Mouse (Mus musculus): ENCODE measurements around the gene Hey2. TPM values are rescaled to one million over a fixed set of nuclear protein-coding genes. Genes with fewer than 3 reads are reported as not detected.

The Hey2 gene
- total RNA-seq, 2 experiments from 2014 or later: 6.2 to 6.9 TPM

DNA sequence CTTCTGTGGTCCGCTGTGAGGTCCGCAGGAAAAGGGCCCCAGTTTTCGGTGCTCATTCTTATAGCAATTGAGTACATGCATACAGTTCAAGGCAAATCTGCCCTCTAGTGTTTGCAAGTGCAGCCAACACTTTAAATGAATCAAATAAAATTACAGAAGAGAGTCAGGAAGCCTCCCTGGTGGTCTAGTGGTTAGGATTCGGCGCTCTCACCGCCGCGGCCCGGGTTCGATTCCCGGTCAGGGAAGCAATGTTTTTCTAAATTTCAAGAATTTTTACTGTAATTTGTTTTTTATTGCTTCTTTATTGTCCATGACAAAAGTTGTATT is 31.7 kb downstream of the Hey2 start:
- peak overlapping the region; percentile 70 for H3K27ac ChIP-seq
- intact Hi-C loops (cut with DNase I): loop anchor here (5.0 kb wide), 1 partner anchor 209 kb away; the partner anchor contains the start of gene Trmt11

DNA sequence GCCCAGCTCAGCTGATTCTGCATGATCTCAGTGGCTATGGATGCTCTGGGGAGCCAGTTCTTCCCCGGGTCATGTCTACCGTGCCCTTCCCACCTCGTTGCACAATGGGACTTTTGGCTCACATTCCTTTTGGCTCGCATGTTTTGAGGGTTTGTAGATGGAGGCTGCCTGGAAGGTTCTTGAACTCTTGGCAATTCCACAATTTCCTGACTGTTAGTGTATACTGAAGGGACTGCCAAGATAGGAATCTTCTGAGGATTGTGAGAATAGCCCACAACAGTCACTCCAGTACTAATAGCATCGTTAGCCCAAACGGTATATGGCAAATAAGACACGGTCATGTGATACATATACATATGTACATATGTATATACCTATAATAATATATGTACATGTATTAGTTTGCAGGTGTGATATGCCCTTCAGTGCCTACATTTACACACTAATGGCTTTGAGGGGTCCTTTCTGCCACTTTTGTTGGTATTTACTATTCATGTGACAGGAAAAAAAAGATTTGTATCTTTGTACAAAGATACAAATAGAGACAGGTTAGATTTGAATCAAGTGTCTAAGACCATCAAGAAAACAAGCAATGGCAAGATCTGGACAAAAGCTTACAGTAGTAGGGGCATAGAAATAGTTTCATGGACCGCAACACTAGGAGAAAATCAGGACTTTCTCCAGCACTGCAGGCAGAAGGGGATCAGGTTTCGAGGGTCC is 32.2 kb downstream of the Hey2 start:
- DNase-seq (ENCODE audit: extremely low spot score in 1 of 2, low spot score in 2 of 2): no peak
- H3K27ac ChIP-seq: peak overlapping the region; percentile 70
- no peak for TF ChIP-seq CTCF (IDR thresholded peaks at IDR 0.05)
- intact Hi-C loops (cut with DNase I): loop anchor here (5.0 kb wide), 1 partner anchor 208 kb away; the partner anchor contains the start of gene Trmt11
- H3K4me3 ChIP-seq: peak overlapping the region; percentile 50

More for the DNA sequence above, 31.7 kb downstream of the Hey2 start:
- peak; percentile 91 for TF ChIP-seq CTCF (IDR thresholded peaks at IDR 0.05)
- H3K4me3 ChIP-seq: peak overlapping the region; percentile 50
- DNase-seq (ENCODE audit: extremely low spot score in 1 of 2, low spot score in 2 of 2): peak; percentile 79 to 80

DNA sequence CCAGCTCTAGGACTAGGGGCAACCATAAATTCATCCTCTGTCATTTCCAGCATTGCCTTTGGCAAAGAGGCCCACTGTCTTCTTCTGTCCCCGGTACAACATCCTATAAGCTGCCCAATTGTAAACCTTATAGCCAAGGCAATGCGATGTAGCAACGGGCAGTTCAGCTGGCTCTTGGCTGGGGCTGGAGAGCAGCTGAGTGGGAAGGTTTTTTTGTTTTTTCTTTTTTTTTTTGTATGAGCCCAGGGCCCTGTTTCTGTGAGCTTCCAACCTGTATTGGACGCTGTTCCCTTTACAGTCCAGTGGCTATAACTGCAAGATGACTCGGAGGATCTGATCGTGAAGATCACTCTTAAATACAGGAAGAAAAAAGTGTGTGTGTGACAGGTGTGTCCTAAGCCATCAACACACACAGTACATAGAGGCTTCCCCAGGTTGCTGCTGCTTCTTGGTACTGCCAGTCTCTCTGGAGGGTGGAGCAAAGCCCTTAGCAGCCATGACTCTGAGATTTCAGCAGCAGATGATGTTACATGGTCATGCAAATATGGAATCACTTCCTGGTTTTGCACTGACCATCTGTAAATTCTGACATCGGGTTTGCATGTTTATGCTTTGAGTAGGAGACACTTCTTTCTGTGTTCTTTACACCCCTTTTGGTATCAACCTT is 38.9 kb downstream of the Hey2 start:
- intact Hi-C loops (cut with DNase I): loop anchor here (2.0 to 5.0 kb wide), 5 partner anchors 36 to 1266 kb away; partner anchors contain the start of gene Rspo3
- no peak for TF ChIP-seq CTCF (IDR thresholded peaks at IDR 0.05)
- H3K27ac ChIP-seq: peak overlapping the region; percentile 97
- DNase-seq (ENCODE audit: extremely low spot score in 1 of 2, low spot score in 2 of 2): no peak
- H3K4me3 ChIP-seq: peak overlapping the region; percentile 89

DNA sequence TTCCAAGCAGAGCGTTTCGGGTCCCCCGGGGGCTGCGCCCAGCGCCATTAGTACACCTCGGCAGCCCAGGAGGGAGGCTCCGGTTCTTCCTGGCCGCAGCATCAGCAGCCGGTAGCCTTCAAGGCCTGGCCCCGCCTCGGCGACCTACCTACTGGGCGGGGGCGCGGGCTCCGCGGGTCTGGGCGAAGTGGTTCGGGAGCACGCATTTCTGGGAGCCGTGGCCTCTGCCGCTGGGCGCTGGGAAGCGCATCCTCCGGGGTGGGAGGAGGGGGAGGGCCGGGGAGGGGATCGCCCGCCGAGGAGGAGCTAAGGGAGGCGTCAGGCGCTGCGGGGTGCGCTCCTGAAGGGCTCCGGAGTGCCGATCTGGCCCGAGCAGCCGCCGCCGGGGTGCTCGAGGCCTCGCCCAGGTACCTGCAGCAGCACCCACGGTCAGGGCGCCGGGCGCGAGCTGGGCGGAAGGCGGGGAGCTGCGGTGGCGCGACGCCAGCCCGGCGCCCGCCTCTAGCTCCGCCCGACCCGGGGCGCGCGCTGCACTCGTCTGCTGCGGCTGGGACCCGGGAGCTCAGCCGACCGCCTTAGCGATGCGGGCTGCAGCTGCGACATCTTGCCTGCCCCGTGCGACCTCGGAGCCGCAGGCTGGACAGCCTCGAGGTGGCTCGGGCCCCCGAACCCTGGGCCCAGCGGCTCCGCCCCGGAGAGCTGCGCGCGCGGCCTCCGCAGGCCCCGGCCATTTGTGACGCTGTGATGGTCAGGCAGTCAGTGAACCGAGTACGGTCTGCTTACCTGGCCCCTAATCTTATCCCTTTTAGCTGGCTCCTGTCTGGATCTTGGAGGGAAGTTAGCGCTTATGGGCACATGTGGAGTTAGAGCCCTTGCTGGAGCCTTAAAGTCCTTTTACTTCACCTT is 39.7 kb downstream of the Hey2 start, which contains the start of gene Ncoa7:
TSS of gene Ncoa7 (minus strand) at position 646 of the 906 bp plus-strand sequence.
- TF ChIP-seq CTCF (IDR thresholded peaks at IDR 0.05): no peak
- intact Hi-C loops (cut with DNase I): loop anchor here (2.0 to 5.0 kb wide), 5 partner anchors 36 to 1266 kb away; partner anchors contain the start of gene Rspo3
- Histone ChIP-seq H3K27ac (peak within 1 kb of the TSS; percentile 97), H3K4me3 (peak within 1 kb of the TSS; percentile 89)
- DNase-seq (ENCODE audit: extremely low spot score in 1 of 2, low spot score in 2 of 2): peak; percentile 79 to 81

DNA sequence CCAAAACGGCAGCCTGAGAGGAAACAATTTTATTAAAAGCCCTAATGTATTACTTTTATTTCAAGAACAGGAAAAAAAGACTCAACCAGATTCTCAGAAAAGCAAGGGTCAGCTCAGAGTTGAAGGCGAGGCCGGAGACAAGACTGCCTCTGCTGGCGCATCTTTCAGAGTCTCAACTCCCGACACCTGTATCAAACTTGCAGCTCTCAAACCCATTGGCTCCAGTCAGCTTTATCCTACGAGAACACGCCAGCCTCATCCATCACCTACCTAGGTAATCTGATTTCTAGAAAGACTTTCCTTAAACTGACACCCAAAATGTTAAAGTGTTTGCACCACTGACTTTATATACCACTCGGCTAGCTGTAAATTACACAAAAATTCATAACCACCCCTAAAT is 40.6 kb downstream of the Hey2 start:
- peak; percentile 21 for TF ChIP-seq CTCF (IDR thresholded peaks at IDR 0.05)
- Histone ChIP-seq H3K27ac (peak overlapping the region; percentile 97), H3K4me3 (peak overlapping the region; percentile 89)
- DNase-seq (ENCODE audit: extremely low spot score in 1 of 2, low spot score in 2 of 2): peak; percentile 29 to 30
- intact Hi-C loops (cut with DNase I): loop anchor here (2.0 to 5.0 kb wide), 5 partner anchors 35 to 1265 kb away; partner anchors contain the start of gene Rspo3

DNA sequence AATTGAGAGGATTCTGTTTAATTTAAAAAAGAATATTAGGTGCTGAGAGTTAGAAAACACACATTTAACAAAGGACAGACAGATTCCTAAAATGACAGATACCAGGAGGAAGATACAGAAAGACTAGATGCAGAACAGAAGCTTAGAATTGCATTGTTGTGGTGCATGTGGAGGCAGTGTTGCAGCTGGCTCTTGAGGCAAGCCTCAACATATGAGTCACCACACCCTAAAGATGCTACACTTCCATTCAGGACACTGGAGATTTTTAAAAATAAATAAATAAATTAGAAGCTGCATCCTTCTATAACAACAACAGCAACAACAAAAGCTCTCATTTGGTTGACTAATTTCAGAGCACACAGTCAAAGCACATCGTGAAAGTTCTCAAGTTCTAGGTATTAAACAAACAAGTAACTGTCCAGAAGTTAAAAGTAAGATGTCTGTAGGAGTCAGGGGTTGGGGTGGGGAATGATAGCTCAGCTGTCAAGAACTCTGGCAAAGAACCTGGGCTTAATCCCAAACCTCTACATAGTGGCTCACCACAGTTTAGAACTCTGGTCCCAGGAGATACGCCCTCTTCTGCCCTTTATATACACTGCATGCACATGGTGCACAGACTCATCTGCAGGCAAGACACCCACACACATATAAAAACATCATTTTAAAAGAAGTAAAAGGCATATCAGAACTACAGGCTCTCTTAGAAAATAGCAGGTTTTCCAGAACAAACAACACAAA is 42.7 kb downstream of the Hey2 start:
- intact Hi-C loops (cut with DNase I): loop anchor here (5.0 kb wide), 3 partner anchors 33 to 1263 kb away; partner anchors contain the start of gene Rspo3
- Histone ChIP-seq H3K27ac (no peak overlapping the region), H3K4me3 (no peak overlapping the region)
- no peak; the same call in 1 of the 2 replicates for TF ChIP-seq CTCF (IDR thresholded peaks at IDR 0.05)
- no peak for DNase-seq (ENCODE audit: extremely low spot score in 1 of 2, low spot score in 2 of 2)

DNA sequence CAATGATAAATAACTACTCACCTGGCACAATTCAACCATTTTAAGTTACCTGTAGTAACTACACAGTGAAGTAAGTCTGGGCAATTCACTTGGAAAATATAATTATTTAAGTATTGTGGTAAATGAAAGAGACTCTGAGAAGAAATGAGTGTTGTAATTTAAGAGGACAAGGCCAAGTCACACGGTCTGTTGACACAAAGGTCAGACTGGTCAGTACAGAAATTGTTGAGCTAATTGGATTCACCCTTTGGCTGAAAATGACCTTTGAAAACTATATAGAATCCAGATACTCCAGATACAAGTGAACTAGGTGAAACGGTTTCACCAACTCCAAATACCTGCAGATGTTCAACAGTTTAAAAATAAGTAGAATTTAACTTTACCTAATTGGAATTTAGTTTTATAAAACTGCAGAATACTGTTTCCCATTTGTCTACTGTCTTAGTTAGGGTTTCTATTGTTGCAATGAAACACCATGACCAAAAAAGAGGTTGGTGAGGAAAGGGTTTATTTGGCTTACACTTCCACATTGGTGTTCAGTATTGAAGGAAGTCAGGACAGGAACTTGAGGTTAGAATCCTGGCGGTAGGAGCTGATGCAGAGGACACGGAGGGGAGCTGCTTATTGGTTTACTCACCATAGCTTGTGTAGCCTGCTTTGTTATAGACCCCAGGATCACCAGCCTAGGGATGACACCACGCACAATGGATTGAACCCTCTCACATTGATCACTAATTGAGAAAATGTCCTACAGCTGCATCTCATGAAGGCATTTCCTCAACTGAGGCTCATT is 45.9 kb downstream of the Hey2 start:
- intact Hi-C loops (cut with DNase I): no loop called here
- no peak for DNase-seq (ENCODE audit: extremely low spot score in 1 of 2, low spot score in 2 of 2)
- H3K27ac ChIP-seq: no peak overlapping the region
- TF ChIP-seq CTCF (IDR thresholded peaks at IDR 0.05): no peak
- H3K4me3 ChIP-seq: no peak overlapping the region

DNA sequence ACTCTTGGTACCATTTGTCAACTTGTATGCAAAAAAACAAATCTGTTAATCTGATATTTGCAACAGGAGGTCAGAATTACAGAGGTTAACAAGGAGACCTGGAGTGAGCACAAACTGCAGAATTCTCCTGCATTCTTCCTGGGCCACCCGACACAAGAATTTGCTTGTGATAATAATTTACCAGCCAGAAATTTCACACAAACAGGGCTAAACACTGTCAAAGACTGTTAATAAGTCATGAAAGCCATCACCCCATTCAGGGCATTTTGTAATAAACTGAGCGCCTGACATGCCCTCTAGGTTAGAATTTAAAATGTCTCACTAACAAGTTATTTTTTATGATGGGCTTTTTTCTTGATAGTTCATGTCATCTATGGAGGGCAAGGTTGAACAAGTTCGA is 51.6 kb downstream of the Hey2 start:
- H3K27ac ChIP-seq: no peak overlapping the region
- intact Hi-C loops (cut with DNase I): no loop called here
- TF ChIP-seq CTCF (IDR thresholded peaks at IDR 0.05): no peak
- no peak overlapping the region for H3K4me3 ChIP-seq
- no peak for DNase-seq (ENCODE audit: extremely low spot score in 1 of 2, low spot score in 2 of 2)

DNA sequence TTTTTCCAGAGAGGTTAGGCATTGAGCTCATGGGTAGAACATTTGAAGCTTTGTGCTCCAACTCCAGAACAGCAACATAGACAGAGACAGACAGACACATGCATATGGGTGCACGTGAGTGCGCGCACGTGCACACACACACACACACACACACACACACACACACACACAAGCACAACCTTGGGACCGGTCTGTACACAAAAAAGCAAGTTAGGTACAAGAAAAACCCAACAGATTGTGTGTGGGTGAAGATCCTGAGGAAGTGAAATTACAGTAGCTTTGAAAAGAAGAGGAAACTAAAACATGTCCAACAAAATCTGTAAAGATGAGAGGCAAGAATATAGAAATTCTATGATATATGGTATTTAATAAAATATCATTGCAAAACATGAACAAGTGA is 53.1 kb downstream of the Hey2 start:
- TF ChIP-seq CTCF (IDR thresholded peaks at IDR 0.05): no peak
- Histone ChIP-seq H3K4me3 (no peak overlapping the region), H3K27ac (no peak overlapping the region)
- intact Hi-C loops (cut with DNase I): no loop called here
- DNase-seq (ENCODE audit: extremely low spot score in 1 of 2, low spot score in 2 of 2): no peak

DNA sequence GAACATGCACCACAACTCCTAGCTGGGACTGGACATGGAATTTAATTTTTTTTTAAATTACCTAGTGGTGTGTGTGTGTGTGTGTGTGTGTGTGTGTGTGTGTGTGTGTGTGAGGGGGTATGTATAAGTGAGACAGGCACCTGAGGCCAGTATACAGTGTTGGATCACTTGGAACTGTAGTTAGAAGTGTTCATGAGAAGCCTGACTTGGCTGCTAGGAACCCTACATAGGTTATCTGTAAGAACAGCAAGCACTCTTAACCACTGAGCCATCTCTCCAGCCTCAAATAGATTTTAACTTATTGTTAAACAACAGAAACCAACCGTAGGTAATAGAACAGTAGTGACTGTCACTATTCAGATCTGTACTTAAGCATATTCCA is 54.3 kb downstream of the Hey2 start:
- DNase-seq (ENCODE audit: extremely low spot score in 1 of 2, low spot score in 2 of 2): no peak
- Histone ChIP-seq H3K4me3 (no peak overlapping the region), H3K27ac (no peak overlapping the region)
- intact Hi-C loops (cut with DNase I): no loop called here
- no peak for TF ChIP-seq CTCF (IDR thresholded peaks at IDR 0.05)

Measured in left cerebral cortex, adult 2 months (tissue).